Mouse (Mus musculus) hindbrain, embryonic 13.5 days (tissue): ENCODE measurements around the gene Abcf2. TPM values are rescaled to one million over a fixed set of nuclear protein-coding genes. Genes with fewer than 3 reads are reported as not detected.

Source experiments
- microRNA counts: library from miRNA; unstranded; fragments of <30 nt; microRNA quantifications from one replicate; lab custom pipeline; 2016
- microRNA-seq: library from miRNA; unstranded; fragments of <30 nt; microRNA quantifications from one replicate; pipeline ENCODE4, GENCODE M21; 2016
- polyA plus RNA-seq: library from polyadenylated mRNA; unstranded; fragments of >200 nt; fragmentation: Nextera tagmentation; extraction: Ambion mirVana; gene quantifications from 2 replicates; pipeline ENCODE4 v1.2.1, GENCODE M21; 2015

The Abcf2 gene
- polyA plus RNA-seq, 1 experiment from 2014 or later = 91.6 TPM

MicroRNA genes within 50 kb of the gene (microRNA counts, 519-probe panel; counts per million panel counts)
- 51.3 counts per million for microRNA mmu-miR-671-3p (lab: Ali Mortazavi, UCI)
- 51.3 counts per million for microRNA mmu-miR-671-5p (lab: Ali Mortazavi, UCI)

Small RNAs within 50 kb of the gene (microRNA-seq; reads per million reads assigned to microRNA genes)
- gene Mir671 = 460 reads per million, percentile 68 among the genes with 10 or more reads in this experiment

Other genes with a start within 250 kb of the Abcf2 start
- 12.8 and 14.2 TPM in 2 replicates for gene Kcnh2, start 225.9 kb downstream of the Abcf2 start, polyA plus RNA-seq
- 9.8 and 10.2 TPM in 2 replicates for gene Nos3, start 212.7 kb downstream of the Abcf2 start, polyA plus RNA-seq
- 0.57 and 0.93 TPM in 2 replicates for gene Atg9b, start 185.3 kb downstream of the Abcf2 start, polyA plus RNA-seq
- 45.7 and 48.7 TPM in 2 replicates for gene Abcb8, start 183.8 kb downstream of the Abcf2 start, polyA plus RNA-seq
- 0.94 and 1.3 TPM in 2 replicates for gene Asic3, start 164.1 kb downstream of the Abcf2 start, polyA plus RNA-seq
- 104 and 106 TPM in 2 replicates for gene Cdk5, start 153.9 kb downstream of the Abcf2 start, polyA plus RNA-seq
- gene Slc4a2, start 153.6 kb downstream of the Abcf2 start, polyA plus RNA-seq = 22.5 and 28.5 TPM in 2 replicates
- gene Fastk, start 132.2 kb downstream of the Abcf2 start, polyA plus RNA-seq = 88.1 and 96.1 TPM in 2 replicates
- gene Tmub1, start 129.6 kb downstream of the Abcf2 start, polyA plus RNA-seq = 51.9 and 57.4 TPM in 2 replicates
- gene Agap3, start 125.3 kb downstream of the Abcf2 start, polyA plus RNA-seq = 47.8 and 50.3 TPM in 2 replicates
- 4.6 and 5.1 TPM in 2 replicates for gene Gbx1, start 50.3 kb downstream of the Abcf2 start, polyA plus RNA-seq
- gene Asb10, start 36.5 kb downstream of the Abcf2 start, polyA plus RNA-seq = 0.16 and 0.49 TPM in 2 replicates
- 0.12 and 0.19 TPM in 2 replicates for gene 4931409K22Rik, start 20.7 kb downstream of the Abcf2 start, polyA plus RNA-seq
- gene Chpf2, start 9.3 kb upstream of the Abcf2 start, polyA plus RNA-seq = 17.4 and 19.9 TPM in 2 replicates
- 86.2 and 87.6 TPM in 2 replicates for gene Smarcd3, start 46.9 kb upstream of the Abcf2 start, polyA plus RNA-seq
- 45.5 and 45.6 TPM in 2 replicates for gene Nub1, start 108.1 kb upstream of the Abcf2 start, polyA plus RNA-seq
- 7.0 and 8.0 TPM in 2 replicates for gene Wdr86, start 153.3 kb upstream of the Abcf2 start, polyA plus RNA-seq
- gene Crygn, start 180.5 kb upstream of the Abcf2 start, polyA plus RNA-seq = 1.0 and 2.1 TPM in 2 replicates